In the genomic region with DNA sequence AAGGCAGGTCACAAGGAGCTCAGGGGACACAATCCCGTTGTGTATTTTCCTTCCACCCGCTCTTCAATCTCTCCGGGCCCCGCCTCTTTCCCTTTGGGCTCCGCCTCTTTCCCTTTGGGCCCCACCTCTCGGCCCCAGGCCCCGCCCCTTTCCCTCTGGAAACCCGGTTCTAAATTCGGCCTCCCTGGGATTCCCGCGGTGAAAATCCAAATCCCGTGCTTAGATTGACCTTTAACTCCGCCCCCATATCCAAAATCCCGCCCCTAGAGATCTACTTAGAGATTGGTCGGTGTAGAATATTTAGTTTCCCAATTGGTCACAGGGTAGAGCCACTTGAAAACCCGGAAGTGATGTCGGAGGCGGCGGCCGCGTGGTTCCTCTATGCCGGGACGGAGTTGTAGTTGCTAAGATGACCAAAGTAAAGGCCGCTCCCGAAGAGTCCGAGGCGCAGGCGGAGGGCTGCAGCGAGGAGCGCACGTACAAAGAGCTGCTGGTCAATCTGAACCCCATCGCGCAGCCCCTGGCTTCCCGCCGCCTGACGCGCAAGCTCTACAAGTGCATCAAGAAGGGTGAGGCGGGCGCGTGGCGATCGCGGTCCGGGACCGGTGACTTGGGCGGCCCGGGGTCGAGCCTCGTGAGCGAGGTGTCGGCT, we compare ENCODE assay signal across 8 mouse cellular contexts. TPM values are rescaled to one million over a fixed set of nuclear protein-coding genes. Genes with fewer than 3 reads are reported as not detected.
DNase-seq lines count a peak whose midpoint lies in the region; ATAC-seq lines count a peak whose summit lies in the region.

Nhp2 (plus strand) TSS at position 327 of the 652 bp plus-strand sequence.

- intact Hi-C loops in gastrocnemius, postnatal 14 days (cut with DNase I; ENCODE audit: low total_unique reads) = loop anchor here (2.0 kb wide), 1 partner anchor 63 kb away; no protein-coding TSS in a partner anchor
- intact Hi-C loops in left cerebral cortex, postnatal 10 days (cut with DNase I) = loop anchor here (2.0 kb wide), 1 partner anchor 61 kb away; no protein-coding TSS in a partner anchor

- peak; percentile 97 to 99 for DNase-seq in adrenal gland, adult (ENCODE audit: inconsistent age in 2 of 2, low spot score in 1 of 2)
- DNase-seq in embryo, embryonic 10.5 days (ENCODE audit: low spot score) = peak; percentile 100
- DNase-seq in gastrocnemius, postnatal 14 days = peak; percentile 93
- peak; percentile 94 to 97 for DNase-seq in left cerebral cortex, postnatal 10 days (ENCODE audit: extremely low spot score in 1 of 2, low spot score in 2 of 2)
- peak; percentile 84 for DNase-seq in right cerebral cortex, postnatal 25 days
- peak; percentile 90 to 97 for DNase-seq in urinary bladder, postnatal 4 days (ENCODE audit: low spot score in 2 of 2)

- peak; percentile 88 for ATAC-seq in inflammation-experienced regulatory T-cells, adult 6 months
- ATAC-seq in megakaryocyte-erythroid progenitor cell, adult 5-6 weeks (replicated peaks; ENCODE audit: low FRiP score, low TSS enrichment, poor library complexity, severe bottlenecking) = peak; percentile 77

RNA-seq across cellular contexts. Expression of gene Nhp2, which starts in this region (rescaled TPM):
- 10 to 100 TPM; 23.8 to 32.7 TPM for total RNA-seq in gastrocnemius, postnatal 14 days (2021)
- 100 to 1,000 TPM; 100 to 149 (median 102) TPM for polyA plus RNA-seq in inflammation-experienced regulatory T-cells, adult 6 months (2017; shearing (Covaris generic))
- total RNA-seq in left cerebral cortex, postnatal 10 days (2021) = 10 to 100 TPM; 51.1 to 51.4 TPM
- 285 and 292 TPM in 2 replicates for total RNA-seq in megakaryocyte-erythroid progenitor cell, adult 5-6 weeks (2014; fragmentation: Nextera tagmentation)
- total RNA-seq in megakaryocyte-erythroid progenitor cell, adult 5-6 weeks (2017) = 141 and 176 TPM in 2 replicates

Comparison
In these comparisons a context has a peak if more than half of its experiments do, and no peak if none do; other contexts are left out.
1. Peak in every context shown above with its lines: DNase-seq and ATAC-seq.